28 mouse cellular contexts compared by ENCODE assay signal in genomic region chr13:117217621-117218020, GRCm38 (mm10). TPM values are rescaled to one million over a fixed set of nuclear protein-coding genes. Genes with fewer than 3 reads are reported as not detected.
DNase-seq lines count a peak whose midpoint lies in the region; ATAC-seq and TF ChIP-seq lines count a peak whose summit lies in the region.
"Had no signal": no experiment of that assay in that cellular context is flagged by ENCODE, and none has a peak within 500 bp of the region (broad histone marks: within the 10 kb centered on the region; RNA-seq: fewer than 3 reads in every experiment).

No protein-coding gene starts in this region.

- peak overlapping the region; percentile 68 for H3K27ac ChIP-seq in spleen, adult 2 months (ENCODE audit: insufficient read depth, low read length)
- H3K27ac ChIP-seq in ES-Bruce4 (ENCODE audit: insufficient read depth, low read length): peak overlapping the region; percentile 95
- H3K27ac ChIP-seq: forebrain, embryonic 13.5 days; gastrocnemius, adult 2 months; heart, embryonic 13.5 days; hindbrain, embryonic 15.5 days; layer of hippocampus, adult 2 months; limb, embryonic 15.5 days; liver, embryonic 14.5 days; midbrain, embryonic 15.5 days had no signal

- no peak for TF ChIP-seq POLR2A in spleen, adult 2 months (IDR thresholded peaks at IDR 0.05; ENCODE audit: low read depth, low read length)
- TF ChIP-seq POLR2A in ES-Bruce4 (IDR thresholded peaks at IDR 0.05; ENCODE audit: insufficient read depth, low read length): no peak

- TF ChIP-seq EP300 in ES-Bruce4 (IDR thresholded peaks at IDR 0.05; ENCODE audit: insufficient read depth, low read depth, low read length): no peak

- peak overlapping the region; percentile 48; the same call in 1 of the 2 replicates for H3K9ac ChIP-seq in ES-Bruce4 (ENCODE audit: low read depth, poor library complexity, severe bottlenecking)
- H3K9ac ChIP-seq: forebrain, embryonic 13.5 days; heart, embryonic 13.5 days; hindbrain, embryonic 15.5 days; limb, embryonic 15.5 days; liver, embryonic 14.5 days; lung, embryonic 14.5 days; midbrain, embryonic 15.5 days had no signal

- peaks cover 9% of the 10 kb centered on the region for H3K27me3 ChIP-seq in spleen, adult 2 months (ENCODE audit: control insufficient read depth, insufficient read depth, low read length)
- H3K27me3 ChIP-seq in ES-Bruce4 (ENCODE audit: control insufficient read depth, insufficient read depth, low read length, poor library complexity, severe bottlenecking): no peaks in the 10 kb centered on the region
- H3K27me3 ChIP-seq: forebrain, embryonic 13.5 days; heart, embryonic 13.5 days; hindbrain, embryonic 15.5 days had no signal

- no peak for TF ChIP-seq CTCF in spleen, adult 2 months (IDR thresholded peaks at IDR 0.05; ENCODE audit: extremely low read depth, insufficient read depth, insufficient read length, insufficient replicate concordance)
- TF ChIP-seq CTCF in ES-Bruce4 (IDR thresholded peaks at IDR 0.05; ENCODE audit: low read depth, low read length): no peak

- H3K9me3 ChIP-seq in ES-Bruce4 (replicated peaks; ENCODE audit: control insufficient read depth, insufficient read depth, low read length, poor library complexity, severe bottlenecking): no peaks in the 10 kb centered on the region
- H3K9me3 ChIP-seq: forebrain, embryonic 13.5 days; heart, embryonic 13.5 days; hindbrain, embryonic 15.5 days; limb, embryonic 15.5 days; midbrain, embryonic 15.5 days had no signal

- ATAC-seq in granulocyte monocyte progenitor cell, adult 5-6 weeks (replicated peaks; ENCODE audit: poor library complexity, severe bottlenecking): peak; percentile 23
- ATAC-seq: forebrain, embryonic 13.5 days; intestine, postnatal 0 days; midbrain, embryonic 15.5 days had no signal

- intact Hi-C loops in left cerebral cortex, postnatal 14 days (cut with DNase I): no loop called here

- DNase-seq in spleen, adult 2 months (ENCODE audit: low read depth in 1 of 2, low spot score in 2 of 2): no peak
- DNase-seq in spleen, adult 18-20 months: no peak
- peak; percentile 73 for DNase-seq in naive thymus-derived CD4-positive, alpha-beta T cell, adult 2 months (ENCODE audit: low read depth)
- no peak for DNase-seq in frontal cortex, postnatal 10 days (ENCODE audit: low spot score in 2 of 2)
- no peak for DNase-seq in left cerebral cortex, postnatal 14 days (ENCODE audit: low spot score in 2 of 2)
- DNase-seq: adrenal gland, adult 2 months; cerebellum, adult 11-12 months; cerebellum, postnatal 10 days; gastrocnemius, adult 2 months; heart, adult 18-20 months; heart, postnatal 36 days; kidney, postnatal 25 days; lung, embryonic 14.5 days; lung, postnatal 36 days; right cerebral cortex, adult 18-20 months; right cerebral cortex, postnatal 4 days; thymus, adult 18-20 months had no signal

- no peaks in the 10 kb centered on the region for H3K36me3 ChIP-seq in spleen, adult 2 months (ENCODE audit: control insufficient read depth, insufficient read depth, low read length)
- no peaks in the 10 kb centered on the region for H3K36me3 ChIP-seq in ES-Bruce4 (ENCODE audit: control insufficient read depth, insufficient read depth, low read length, poor library complexity, severe bottlenecking)
- H3K36me3 ChIP-seq: heart, embryonic 13.5 days; hindbrain, embryonic 15.5 days; limb, embryonic 15.5 days; midbrain, embryonic 15.5 days had no signal

- H3K4me3 ChIP-seq in spleen, adult 2 months (ENCODE audit: extremely low read depth, insufficient read depth, insufficient read length): no peak overlapping the region
- H3K4me3 ChIP-seq in ES-Bruce4 (ENCODE audit: low read depth, low read length): no peak overlapping the region
- H3K4me3 ChIP-seq: forebrain, embryonic 13.5 days; gastrocnemius, adult 2 months; heart, embryonic 13.5 days; hindbrain, embryonic 15.5 days; layer of hippocampus, adult 2 months; limb, embryonic 15.5 days; midbrain, embryonic 15.5 days; myocyte had no signal

- 37% methylated on average over 11 of the region's 11 CpGs for WGBS in spleen, adult 2 months

- H3K4me1 ChIP-seq in spleen, adult 2 months (ENCODE audit: control insufficient read depth, insufficient read depth, insufficient read length): peaks cover 11% of the 10 kb centered on the region
- peaks cover 7% of the 10 kb centered on the region for H3K4me1 ChIP-seq in ES-Bruce4 (ENCODE audit: control insufficient read depth, insufficient read depth, low read length)

RNA-seq across cellular contexts. Expression of gene Gm17509, which starts 3.3 kb away (rescaled TPM):
- polyA plus RNA-seq in spleen, adult 2 months (2012; rRNA removed): 0.15 and 0.38 TPM in 2 replicates
- polyA plus RNA-seq in ES-Bruce4 (2011; ENCODE audit: insufficient read depth, insufficient read length, low read depth, missing spikeins): 0.27 and 0.58 TPM in 2 replicates
- not detected in 2 replicates for total RNA-seq in granulocyte monocyte progenitor cell, adult 5-6 weeks (2014; fragmentation: Nextera tagmentation)
- 0.17 and 0.82 TPM in 2 replicates for total RNA-seq in granulocyte monocyte progenitor cell, adult 5-6 weeks (2017)
- total RNA-seq in left cerebral cortex, postnatal 14 days (2021): under 1 TPM; 0.66 to 0.72 TPM
- total RNA-seq: adrenal gland, adult 2 months; gastrocnemius, adult 2 months; heart, adult 18-20 months; heart, postnatal 36 days had no signal
- polyA plus RNA-seq: intestine, postnatal 0 days; lung, embryonic 14.5 days had no signal

RNA-seq across cellular contexts. Expression of gene Emb, which starts 9.3 kb away (rescaled TPM):
- 19.2 and 25.2 TPM in 2 replicates for polyA plus RNA-seq in spleen, adult 2 months (2012; rRNA removed)
- polyA plus RNA-seq in ES-Bruce4 (2011; ENCODE audit: insufficient read depth, insufficient read length, low read depth, missing spikeins): 135 and 137 TPM in 2 replicates
- total RNA-seq in granulocyte monocyte progenitor cell, adult 5-6 weeks (2014; fragmentation: Nextera tagmentation): 367 and 442 TPM in 2 replicates
- 642 and 682 TPM in 2 replicates for total RNA-seq in granulocyte monocyte progenitor cell, adult 5-6 weeks (2017)
- 10 to 100 TPM; 21.5 to 25.3 TPM for total RNA-seq in left cerebral cortex, postnatal 14 days (2021)

Comparison
In these comparisons a context has a peak if more than half of its experiments do, and no peak if none do; other contexts are left out.
1. RNA of gene Emb, which starts 9.3 kb away (total RNA-seq): 367 to 682 TPM in granulocyte monocyte progenitor cell, adult 5-6 weeks; 21.5 to 25.3 TPM in left cerebral cortex, postnatal 14 days; every median in the first group is over 10 times any median in the second.